ENCODE assay signal across 8 mouse cellular contexts in the genomic region with DNA sequence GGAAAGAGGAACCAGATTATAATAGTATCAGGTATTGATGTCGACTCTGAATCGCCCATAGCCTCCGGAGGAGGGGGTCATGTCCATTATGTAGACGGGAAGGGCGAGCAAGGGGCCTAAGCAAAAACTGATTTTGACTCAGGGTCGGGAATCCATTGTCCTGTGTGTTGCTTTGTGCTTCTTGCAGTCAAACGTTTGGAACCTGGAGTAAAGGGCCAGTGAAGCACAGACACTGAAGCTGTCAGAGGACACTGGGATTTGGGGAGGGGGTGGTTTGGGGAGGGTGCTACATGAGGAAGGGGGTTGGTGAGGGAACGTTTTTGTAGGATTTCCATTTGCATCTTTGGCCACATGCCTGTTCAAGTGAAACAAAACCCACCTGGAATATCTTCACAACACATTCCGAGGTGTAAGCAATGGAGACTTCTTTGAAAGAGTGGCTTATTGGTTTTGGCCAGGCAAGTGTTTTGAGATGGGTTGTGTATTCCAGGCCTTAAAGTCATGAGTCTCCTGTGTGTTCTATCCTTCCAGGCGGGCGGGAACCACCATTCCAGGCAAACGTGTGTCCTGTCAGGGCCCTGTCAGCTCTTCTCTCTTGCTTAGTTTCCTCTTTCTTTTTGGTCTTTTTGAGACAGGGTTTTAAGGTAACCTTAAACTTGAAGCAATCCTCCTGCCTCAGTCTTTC. TPM values are rescaled to one million over a fixed set of nuclear protein-coding genes. Genes with fewer than 3 reads are reported as not detected.
A peak's percentile ranks its signal among the peaks of the same experiment; 100 is the strongest.
DNase-seq lines count a peak whose midpoint lies in the region; ATAC-seq and TF ChIP-seq lines count a peak whose summit lies in the region.

No protein-coding gene starts in this region.

- intact Hi-C loops in heart, postnatal 10 days (cut with DNase I) = loop anchor here (2.0 to 5.0 kb wide), 3 partner anchors 37 to 93 kb away; a partner anchor contains a TSS
- intact Hi-C loops in left cerebral cortex, postnatal 4 days (cut with DNase I) = no loop called here

- no peak for DNase-seq in heart, postnatal 10 days
- peak; percentile 48 for DNase-seq in MEL (ENCODE audit: low read depth, low spot score)
- no peak for DNase-seq in midbrain, embryonic 10.5 days (ENCODE audit: low spot score)
- no peak for DNase-seq in left cerebral cortex, postnatal 4 days

- peak overlapping the region; percentile 90 for H3K9ac ChIP-seq in heart, embryonic 14.5 days (ENCODE audit: low read length)
- H3K9ac ChIP-seq in MEL (ENCODE audit: control insufficient read depth, low read depth, low read length, poor library complexity, severe bottlenecking) = peak overlapping the region; percentile 79
- peak overlapping the region; percentile 96 for H3K9ac ChIP-seq in heart, embryonic 16.5 days (ENCODE audit: low read length)

- no peaks in the 10 kb centered on the region for H3K27me3 ChIP-seq in heart, embryonic 14.5 days (ENCODE audit: control insufficient read depth, insufficient read depth, low read length)
- no peaks in the 10 kb centered on the region for H3K27me3 ChIP-seq in MEL (ENCODE audit: control insufficient read depth in 1 of 2, insufficient read depth in 2 of 2, low read length in 2 of 2)
- no peaks in the 10 kb centered on the region for H3K27me3 ChIP-seq in heart, embryonic 16.5 days (ENCODE audit: control insufficient read depth, insufficient read depth, low read length)
- H3K27me3 ChIP-seq in midbrain, embryonic 10.5 days (ENCODE audit: low read depth, poor library complexity, severe bottlenecking) = peaks cover 36% of the 10 kb centered on the region

- no peaks in the 10 kb centered on the region for H3K36me3 ChIP-seq in heart, embryonic 14.5 days (ENCODE audit: control insufficient read depth, insufficient read depth, low read length)
- peaks cover 0 to 19% of the 10 kb centered on the region in 2 experiments; a peak in 2 of 4 replicates for H3K36me3 ChIP-seq in MEL (ENCODE audit: control insufficient read depth in 1 of 2, insufficient read depth in 2 of 2, low read length in 2 of 2)
- no peaks in the 10 kb centered on the region for H3K36me3 ChIP-seq in heart, embryonic 16.5 days (ENCODE audit: control insufficient read depth, insufficient read depth)
- H3K36me3 ChIP-seq in midbrain, embryonic 10.5 days = no peaks in the 10 kb centered on the region

- peak overlapping the region; percentile 81 for H3K4me3 ChIP-seq in heart, embryonic 14.5 days (ENCODE audit: control insufficient read depth in 1 of 2, insufficient read depth in 1 of 2, low read depth in 1 of 2, low read length in 2 of 2)
- peak overlapping the region; percentile 75 to 97 for H3K4me3 ChIP-seq in MEL (ENCODE audit: control insufficient read depth in 1 of 2, insufficient read depth in 1 of 2, low read depth in 2 of 2, low read length in 2 of 2)
- H3K4me3 ChIP-seq in heart, embryonic 16.5 days (ENCODE audit: low read length) = peak overlapping the region; percentile 89
- peak overlapping the region; percentile 61 for H3K4me3 ChIP-seq in midbrain, embryonic 10.5 days

- 17% methylated on average over 12 of the region's 12 CpGs for WGBS in heart, embryonic 14.5 days
- 17% methylated on average over 12 of the region's 12 CpGs for WGBS in heart, embryonic 16.5 days
- 16% methylated on average over 12 of the region's 12 CpGs for WGBS in midbrain, embryonic 10.5 days

- no peak for TF ChIP-seq POLR2A in MEL (IDR thresholded peaks at IDR 0.05; ENCODE audit: control insufficient read depth in 1 of 2, insufficient read depth in 1 of 2, low read depth in 1 of 2, low read length in 2 of 2, poor library complexity in 1 of 2)

- TF ChIP-seq RAD21 in MEL (IDR thresholded peaks at IDR 0.05; ENCODE audit: low read depth, low read length) = no peak

- peak overlapping the region in 1 of 2 experiments; percentile 91; a peak in 2 of 4 replicates for H3K27ac ChIP-seq in heart, embryonic 14.5 days (replicated peaks in 1 of 2; ENCODE audit: control insufficient read depth in 1 of 2, insufficient read depth in 1 of 2, low read depth in 2 of 2, low read length in 2 of 2)
- peak overlapping the region; percentile 45 for H3K27ac ChIP-seq in MEL (ENCODE audit: control insufficient read depth, low read depth, low read length)
- H3K27ac ChIP-seq in heart, embryonic 16.5 days (ENCODE audit: low read length) = peak overlapping the region; percentile 82
- no peak overlapping the region for H3K27ac ChIP-seq in midbrain, embryonic 10.5 days (replicated peaks)

- peaks cover 55% of the 10 kb centered on the region for H3K79me2 ChIP-seq in MEL (ENCODE audit: control insufficient read depth, insufficient read depth, low read length, poor library complexity)

- ATAC-seq in heart, embryonic 14.5 days (ENCODE audit: insufficient number of reproducible peaks, insufficient read depth, low FRiP score, low read depth) = no peak
- no peak for ATAC-seq in heart, embryonic 16.5 days (replicated peaks; ENCODE audit: extremely low read depth, insufficient read depth, low FRiP score)
- ATAC-seq in activated CD4-positive, CD25-positive, alpha-beta regulatory T cell, adult 4 months = no peak
- no peak for ATAC-seq in cerebellum, adult (ENCODE audit: insufficient number of reproducible peaks, low FRiP score, low TSS enrichment)

- no peak for TF ChIP-seq CTCF in MEL (IDR thresholded peaks at IDR 0.05 in 2 of 3, conservative IDR thresholded peaks at IDR 0.05 in 1 of 3; ENCODE audit: control insufficient read depth in 1 of 3, insufficient read depth in 1 of 3, low read depth in 2 of 3, low read length in 3 of 3, poor library complexity in 1 of 3, severe bottlenecking in 1 of 3)

- H3K9me3 ChIP-seq in heart, embryonic 14.5 days (ENCODE audit: control insufficient read depth, low read length) = no peaks in the 10 kb centered on the region
- H3K9me3 ChIP-seq in MEL (replicated peaks; ENCODE audit: insufficient read depth, low read length) = no peaks in the 10 kb centered on the region
- no peaks in the 10 kb centered on the region for H3K9me3 ChIP-seq in heart, embryonic 16.5 days (replicated peaks; ENCODE audit: control insufficient read depth, low read length)
- no peaks in the 10 kb centered on the region for H3K9me3 ChIP-seq in midbrain, embryonic 10.5 days (replicated peaks)

- peaks cover 17 to 43% of the 10 kb centered on the region in 2 experiments for H3K4me1 ChIP-seq in heart, embryonic 14.5 days (ENCODE audit: control insufficient read depth in 2 of 2, insufficient read depth in 2 of 2, low read length in 2 of 2)
- H3K4me1 ChIP-seq in MEL (ENCODE audit: control insufficient read depth in 1 of 2, insufficient read depth in 2 of 2, low read length in 2 of 2) = peaks cover 6 to 16% of the 10 kb centered on the region in 2 experiments
- H3K4me1 ChIP-seq in heart, embryonic 16.5 days (ENCODE audit: control insufficient read depth, insufficient read depth, low read length) = peaks cover 31% of the 10 kb centered on the region
- H3K4me1 ChIP-seq in midbrain, embryonic 10.5 days = peaks cover 40% of the 10 kb centered on the region

- peak overlapping the region; percentile 94 for H3K4me2 ChIP-seq in heart, embryonic 14.5 days (ENCODE audit: low read length)
- peak overlapping the region; percentile 95 for H3K4me2 ChIP-seq in heart, embryonic 16.5 days (ENCODE audit: low read depth, low read length)

- TF ChIP-seq EP300 in MEL (IDR thresholded peaks at IDR 0.05; ENCODE audit: low read depth in 1 of 2, low read length in 2 of 2) = no peak

TF ChIP-seq in MEL, 35 proteins besides CTCF, POLR2A, EP300 and RAD21 (continues in another document):
- no peak for TF ChIP-seq ZKSCAN1 (IDR thresholded peaks at IDR 0.05; ENCODE audit: low read depth, low read length)
- no peak; the same call in 1 of the 2 replicates for TF ChIP-seq SIN3A (IDR thresholded peaks at IDR 0.05; ENCODE audit: low read length)
- no peak for TF ChIP-seq ZC3H11A (IDR thresholded peaks at IDR 0.05; ENCODE audit: low read depth, low read length)
- TF ChIP-seq E2F4 (IDR thresholded peaks at IDR 0.05; ENCODE audit: borderline replicate concordance, low read depth, low read length) = no peak
- no peak for TF ChIP-seq BHLHE40 (IDR thresholded peaks at IDR 0.05; ENCODE audit: borderline replicate concordance, low read depth, low read length)
- TF ChIP-seq CHD1 (IDR thresholded peaks at IDR 0.05; ENCODE audit: low read depth, low read length) = no peak
- TF ChIP-seq USF2 (IDR thresholded peaks at IDR 0.05; ENCODE audit: borderline replicate concordance in 1 of 2, insufficient read depth in 1 of 2, low read depth in 1 of 2, low read length in 2 of 2) = no peak
- TF ChIP-seq MYB (IDR thresholded peaks at IDR 0.05; ENCODE audit: low read depth, low read length) = no peak
- no peak for TF ChIP-seq JUND (IDR thresholded peaks at IDR 0.05; ENCODE audit: low read depth, low read length)
- TF ChIP-seq MXI1 (IDR thresholded peaks at IDR 0.05; ENCODE audit: low read depth, low read length) = no peak
- no peak for TF ChIP-seq HCFC1 (IDR thresholded peaks at IDR 0.05; ENCODE audit: low read depth, low read length)
- TF ChIP-seq MAZ (IDR thresholded peaks at IDR 0.05; ENCODE audit: low read depth, low read length) = no peak
- TF ChIP-seq TCF12 (IDR thresholded peaks at IDR 0.05; ENCODE audit: low read depth, low read length) = no peak

RNA-seq across cellular contexts. Expression of a gene that starts 1.2 kb away (rescaled TPM):
- 4.1 and 4.7 TPM in 2 replicates for polyA plus RNA-seq in heart, embryonic 14.5 days (2014; fragmentation: Nextera tagmentation; extraction: Ambion mirVana)
- 10 to 100 TPM; 37.4 to 41.9 TPM for total RNA-seq in heart, postnatal 10 days (2021)
- total RNA-seq in MEL (2012; rRNA removed) = 7.0 and 9.7 TPM in 2 replicates
- polyA plus RNA-seq in MEL (2012; ENCODE audit: insufficient read depth in 1 of 2, insufficient read length in 2 of 2, low read depth in 1 of 2, low replicate concordance in 2 of 2, missing spikeins in 1 of 2) = 10 to 100 TPM in 1 of 2 experiments, not detected in 1; 15.6 TPM
- polyA plus RNA-seq in heart, embryonic 16.5 days (2015; fragmentation: Nextera tagmentation; extraction: Ambion mirVana) = 4.8 and 5.0 TPM in 2 replicates
- polyA plus RNA-seq in midbrain, embryonic 10.5 days (2016; fragmentation: Nextera tagmentation; extraction: Ambion mirVana) = 0.67 and 0.72 TPM in 2 replicates
- 1 to 10 TPM in 1 of 2 experiments, under 1 TPM in 1; 0.79 to 1.2 TPM for polyA plus RNA-seq in activated CD4-positive, CD25-positive, alpha-beta regulatory T cell, adult 4 months (2017; shearing (Covaris generic))
- 10 to 100 TPM; 60.1 to 60.8 TPM for total RNA-seq in left cerebral cortex, postnatal 4 days (2021)

RNA-seq across cellular contexts. Expression of a gene that starts 16.2 kb away (rescaled TPM):
- polyA plus RNA-seq in heart, embryonic 14.5 days (2014; fragmentation: Nextera tagmentation; extraction: Ambion mirVana) = not detected in 2 replicates
- 10 to 100 TPM; 11.8 to 16.2 TPM for total RNA-seq in heart, postnatal 10 days (2021)
- total RNA-seq in MEL (2012; rRNA removed) = 1.3 and 1.8 TPM in 2 replicates
- polyA plus RNA-seq in MEL (2012; ENCODE audit: insufficient read depth in 1 of 2, insufficient read length in 2 of 2, low read depth in 1 of 2, low replicate concordance in 2 of 2, missing spikeins in 1 of 2) = not detected
- not detected in 2 replicates for polyA plus RNA-seq in heart, embryonic 16.5 days (2015; fragmentation: Nextera tagmentation; extraction: Ambion mirVana)
- not detected in 2 replicates for polyA plus RNA-seq in midbrain, embryonic 10.5 days (2016; fragmentation: Nextera tagmentation; extraction: Ambion mirVana)
- not detected for polyA plus RNA-seq in activated CD4-positive, CD25-positive, alpha-beta regulatory T cell, adult 4 months (2017; shearing (Covaris generic))
- total RNA-seq in left cerebral cortex, postnatal 4 days (2021) = 10 to 100 TPM in 1 of 2 experiments, 1 to 10 TPM in 1; 6.6 to 18.7 TPM
